Mouse (Mus musculus) lung, postnatal 0 days (tissue): Measurements from ENCODE around the gene Ppfia1. TPM values are rescaled to one million over a fixed set of nuclear protein-coding genes. Genes with fewer than 3 reads are reported as not detected.

Experiments
- ATAC-seq: fragments of 200-750 bp; cut with Nextera tagmentation; 2 replicates; pipeline ENCODE4 v1.8.0; 2017; ENCODE audit warnings: moderate library complexity
- DNase-seq: peaks from one replicate; pipeline ENCODE4 v3.0.0-alpha.2; 2016; ENCODE audit warnings: low spot score
- H3K27ac ChIP-seq: fragments of 300-500 bp; sonication (generic); 2 replicates; pipeline ENCODE4 v1.5.1; 2014; ENCODE audit warnings: antibody characterized with exemption, mild to moderate bottlenecking, low read length, mixed read lengths
- H3K27me3 ChIP-seq: fragments of 300-500 bp; sonication (generic); replicated peaks from 2 replicates; pipeline ENCODE4 v1.6.1; 2014; ENCODE audit warnings: low read length, mixed read lengths; ENCODE audit not compliant: insufficient read depth
- H3K36me3 ChIP-seq: fragments of 300-500 bp; sonication (generic); 2 replicates; pipeline ENCODE4 v1.6.1; 2014; ENCODE audit warnings: low read length, mixed read lengths; ENCODE audit not compliant: insufficient read depth
- H3K4me1 ChIP-seq: fragments of 300-500 bp; sonication (generic); 2 replicates; pipeline ENCODE4 v1.6.1; 2014; ENCODE audit warnings: antibody characterized with exemption, low read depth, low read length, mixed read lengths; ENCODE audit not compliant: insufficient read depth
- H3K4me2 ChIP-seq: fragments of 300-500 bp; sonication (generic); replicated peaks from 2 replicates; pipeline ENCODE4 v1.6.1; 2014; ENCODE audit warnings: low read depth, mild to moderate bottlenecking, low read length, moderate library complexity, mixed read lengths
- H3K4me3 ChIP-seq: fragments of 300-500 bp; sonication (generic); 2 replicates; pipeline ENCODE4 v1.5.1; 2014; ENCODE audit warnings: low read depth, low read length
- H3K9ac ChIP-seq: fragments of 300-500 bp; sonication (generic); replicated peaks from 2 replicates; pipeline ENCODE4 v1.6.1; 2014; ENCODE audit warnings: low read depth, mild to moderate bottlenecking
- H3K9me3 ChIP-seq: fragments of 300-500 bp; sonication (generic); 2 replicates; pipeline ENCODE4 v1.6.1; 2016; ENCODE audit warnings: low read length, mixed read lengths
- CTCF ChIP-seq: IDR thresholded peaks from 2 replicates; pipeline ENCODE4 v1.5.1; 2016; ENCODE audit warnings: antibody characterized with exemption, mild to moderate bottlenecking
- EP300 ChIP-seq: IDR thresholded peaks from 2 replicates; pipeline ENCODE4 v1.6.1; 2016; ENCODE audit warnings: antibody characterized with exemption, mild to moderate bottlenecking, control low read depth
- WGBS: fragments of 180-500 bp; shearing (Covaris S2); extraction: QIAGEN DNeasy Blood & Tissue Kit; methylation state at CpG from one replicate; pipeline ENCODE4 v1.1.7; 2014; 5-methylcytosine and 5-hydroxymethylcytosine counted together
- polyA plus RNA-seq: library from polyadenylated mRNA; unstranded; fragments of >200 nt; fragmentation: Nextera tagmentation; extraction: Ambion mirVana; gene quantifications from 2 replicates; pipeline ENCODE4 v1.2.1, GENCODE M21; 2015

Gene Ppfia1
- polyA plus RNA-seq, 1 experiment from 2014 or later = 19.7 TPM

- H3K9ac ChIP-seq = no peak overlapping the region
- H3K36me3 ChIP-seq = 0 out of 2 replicates have a peak, but pooled peaks cover 3% of the 10 kb centered on the region
- WGBS = 79% methylated on average over 2 of the region's 2 CpGs
- peaks cover 11% of the 10 kb centered on the region; the same call in 1 of the 2 replicates for H3K4me1 ChIP-seq
- no peaks in the 10 kb centered on the region for H3K9me3 ChIP-seq
- no peak overlapping the region for H3K27ac ChIP-seq
- no peaks in the 10 kb centered on the region for H3K27me3 ChIP-seq
- ATAC-seq (no peak), DNase-seq (no peak)
- TF ChIP-seq CTCF (no peak), EP300 (no peak)
- no peak overlapping the region for H3K4me3 ChIP-seq
- no peak overlapping the region for H3K4me2 ChIP-seq
These were observed 14.4 kb downstream of the Ppfia1 start for GRCm38 (mm10) chr7:144539146-144539545.

GRCm38 (mm10) chr7:144538030-144538644 lies 15.4 kb downstream of the Ppfia1 start:
- no peak overlapping the region for H3K4me2 ChIP-seq
- TF ChIP-seq CTCF = no peak
- no peak for TF ChIP-seq EP300
- no peak overlapping the region for H3K9ac ChIP-seq
- no peak overlapping the region for H3K27ac ChIP-seq
- peaks cover 11% of the 10 kb centered on the region; the same call in 1 of the 2 replicates for H3K4me1 ChIP-seq
- 70% methylated on average over 4 of the region's 4 CpGs for WGBS
- H3K36me3 ChIP-seq = 0 out of 2 replicates have a peak, but pooled peaks cover 3% of the 10 kb centered on the region
- peak; percentile 34 for DNase-seq
- H3K4me3 ChIP-seq = no peak overlapping the region
- H3K9me3 ChIP-seq = no peaks in the 10 kb centered on the region
- H3K27me3 ChIP-seq = no peaks in the 10 kb centered on the region
- peak; percentile 62 for ATAC-seq

GRCm38 (mm10) chr7:144536367-144536766 lies 17.2 kb downstream of the Ppfia1 start:
- no peak for ATAC-seq

DNA sequence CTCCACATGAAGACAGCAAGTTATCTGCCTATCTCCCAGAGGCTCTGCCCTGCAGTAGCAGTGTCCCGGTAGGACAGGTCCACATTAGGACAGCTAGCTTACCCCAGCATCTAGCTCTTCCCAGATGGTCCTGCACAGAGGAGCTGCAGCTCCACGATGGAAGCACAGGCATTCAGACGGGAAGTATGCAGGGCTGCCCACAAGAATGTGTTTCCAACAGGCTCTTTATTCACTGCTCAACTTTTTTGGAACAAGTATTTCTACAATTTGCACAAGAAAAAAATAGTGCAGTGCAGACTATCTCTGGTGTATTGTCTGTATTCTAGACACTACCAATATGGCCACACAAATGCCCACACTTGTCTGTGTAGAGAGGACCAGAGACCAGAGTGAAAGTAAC lies 18.8 kb downstream of the Ppfia1 start:
- DNase-seq (no peak), ATAC-seq (no peak)
- Histone ChIP-seq H3K27me3 (no peaks in the 10 kb centered on the region), H3K4me1 (peaks cover 11% of the 10 kb centered on the region; the same call in 1 of the 2 replicates), H3K4me3 (no peak overlapping the region), H3K36me3 (0 out of 2 replicates have a peak, but pooled peaks cover 3% of the 10 kb centered on the region), H3K27ac (no peak overlapping the region), H3K9ac (no peak overlapping the region), H3K4me2 (no peak overlapping the region), H3K9me3 (no peaks in the 10 kb centered on the region)
- TF ChIP-seq EP300 (no peak), CTCF (no peak)
- 53% methylated on average over 3 of the region's 3 CpGs for WGBS

More at GRCm38 (mm10) chr7:144536367-144536766, 17.2 kb downstream of the Ppfia1 start:
- H3K27ac ChIP-seq = no peak overlapping the region
- H3K27me3 ChIP-seq = no peaks in the 10 kb centered on the region
- TF ChIP-seq EP300 = no peak
- no peak for TF ChIP-seq CTCF
- 82% methylated on average over 3 of the region's 3 CpGs for WGBS
- no peak overlapping the region for H3K9ac ChIP-seq
- DNase-seq = no peak
- H3K4me3 ChIP-seq = no peak overlapping the region
- H3K36me3 ChIP-seq = 0 out of 2 replicates have a peak, but pooled peaks cover 3% of the 10 kb centered on the region
- H3K9me3 ChIP-seq = no peaks in the 10 kb centered on the region
- H3K4me1 ChIP-seq = peaks cover 11% of the 10 kb centered on the region; the same call in 1 of the 2 replicates
- H3K4me2 ChIP-seq = no peak overlapping the region

- Histone ChIP-seq H3K4me1 (no peaks in the 10 kb centered on the region), H3K4me3 (no peak overlapping the region), H3K4me2 (no peak overlapping the region), H3K9ac (no peak overlapping the region), H3K9me3 (no peaks in the 10 kb centered on the region), H3K27me3 (no peaks in the 10 kb centered on the region), H3K36me3 (no peaks in the 10 kb centered on the region), H3K27ac (no peak overlapping the region)
- WGBS = 19% methylated on average over 7 of the region's 7 CpGs
- DNase-seq (peak; percentile 28), ATAC-seq (peak; percentile 37; the same call in 1 of the 2 replicates)
- TF ChIP-seq CTCF (no peak), EP300 (no peak)
These were observed 21.7 kb downstream of the Ppfia1 start for GRCm38 (mm10) chr7:144531585-144532378.

GRCm38 (mm10) chr7:144529851-144530250 lies 23.7 kb downstream of the Ppfia1 start:
- no peak for TF ChIP-seq CTCF
- TF ChIP-seq EP300 = no peak
- DNase-seq = no peak
- no peak overlapping the region for H3K4me2 ChIP-seq
- no peaks in the 10 kb centered on the region for H3K27me3 ChIP-seq
- no peaks in the 10 kb centered on the region for H3K4me1 ChIP-seq
- H3K36me3 ChIP-seq = no peaks in the 10 kb centered on the region
- H3K4me3 ChIP-seq = no peak overlapping the region
- no peaks in the 10 kb centered on the region for H3K9me3 ChIP-seq
- WGBS = 72% methylated on average over 3 of the region's 3 CpGs
- ATAC-seq = no peak
- H3K9ac ChIP-seq = no peak overlapping the region
- H3K27ac ChIP-seq = no peak overlapping the region
